12 mouse cellular contexts compared by ENCODE assay signal in the genomic region with DNA sequence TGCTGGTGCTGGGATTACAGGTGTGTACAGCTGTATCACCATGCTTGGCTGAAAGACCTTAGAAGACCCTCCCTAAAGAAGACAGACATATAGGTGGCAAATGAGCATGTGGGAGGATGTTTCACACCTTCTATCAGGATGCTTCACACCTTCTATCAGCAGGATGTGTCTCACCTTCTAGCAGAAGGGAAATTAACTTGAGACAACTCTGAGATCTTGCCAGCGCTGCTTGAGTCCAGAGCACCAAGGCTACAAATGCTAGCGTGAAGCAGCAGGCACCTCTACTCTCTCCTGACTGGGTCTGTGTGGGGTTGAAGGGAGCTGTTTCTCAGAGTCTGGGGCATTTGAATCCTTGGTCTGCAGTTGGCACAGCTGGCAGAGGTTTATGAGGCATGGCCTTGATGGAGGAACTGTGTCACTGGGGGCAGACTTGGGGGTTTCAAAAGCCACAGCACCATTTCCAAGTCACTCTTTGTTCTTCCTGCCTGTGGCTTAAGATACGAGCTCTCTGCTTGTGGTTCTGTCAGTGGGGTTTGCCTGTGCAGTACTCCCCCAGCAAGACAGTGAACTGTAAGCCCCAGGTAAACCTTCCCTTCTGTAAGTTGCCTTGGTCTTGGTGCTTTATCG. TPM values are rescaled to one million over a fixed set of nuclear protein-coding genes. Genes with fewer than 3 reads are reported as not detected.
DNase-seq lines count a peak whose midpoint lies in the region.
"Had no signal": no experiment of that assay in that cellular context is flagged by ENCODE, and none has a peak within 500 bp of the region (broad histone marks: within the 10 kb centered on the region; RNA-seq: fewer than 3 reads in every experiment).

No protein-coding gene starts in this region.

- DNase-seq in heart, adult 11 months, result peak; percentile 63
- no peak for DNase-seq in heart, adult 8-10 months (ENCODE audit: low spot score)
- DNase-seq in brain, adult 2 months (ENCODE audit: low read depth, low spot score), result peak; percentile 5
- DNase-seq in naive thymus-derived CD4-positive, alpha-beta T cell, adult 2 months (ENCODE audit: low read depth), result peak; percentile 26
- peak; percentile 51 for DNase-seq in thymus, postnatal 25 days
- no peak for DNase-seq in left cerebral cortex, adult 9 months (ENCODE audit: low spot score in 2 of 2)
- DNase-seq in gastrocnemius, postnatal 4 days (ENCODE audit: low spot score in 2 of 2), result no peak
- DNase-seq in heart, adult 18-20 months, result no peak
- DNase-seq: adrenal gland, adult 8-10 months; cerebellum, adult 9-10 months; embryo, embryonic 11 days; retina, postnatal 1 day had no signal

RNA-seq across cellular contexts. Expression of a gene that starts 32.3 kb away (rescaled TPM):
- total RNA-seq in heart, adult 8-10 months (2022), result 10 to 100 TPM; 23.6 to 29.0 (median 26.3) TPM
- 10 to 100 TPM; 40.2 to 44.6 TPM for total RNA-seq in gastrocnemius, postnatal 4 days (2021)
- total RNA-seq in heart, adult 18-20 months (2021), result 10 to 100 TPM; 21.6 to 27.8 TPM

RNA-seq across cellular contexts. Expression of a gene that starts 48.5 kb away (rescaled TPM):
- total RNA-seq in heart, adult 8-10 months (2022), result 10 to 100 TPM; 30.4 to 31.5 (median 30.8) TPM
- total RNA-seq in gastrocnemius, postnatal 4 days (2021), result 10 to 100 TPM; 28.4 to 30.6 TPM
- 10 to 100 TPM; 28.9 to 31.0 TPM for total RNA-seq in heart, adult 18-20 months (2021)

Comparison
In these comparisons a context has a peak if more than half of its experiments do, and no peak if none do; other contexts are left out.
1. DNase-seq: peak in heart, adult 11 months (single experiment), brain, adult 2 months (single experiment), naive thymus-derived CD4-positive, alpha-beta T cell, adult 2 months (single experiment) and thymus, postnatal 25 days (single experiment); none in heart, adult 8-10 months (single experiment), left cerebral cortex, adult 9 months (0 of 2), gastrocnemius, postnatal 4 days (0 of 2) and heart, adult 18-20 months (0 of 2).